Mouse (Mus musculus) limb, embryonic 13.5 days (tissue): ENCODE data around the gene Fcer1g. TPM values are rescaled to one million over a fixed set of nuclear protein-coding genes. Genes with fewer than 3 reads are reported as not detected.

Experiments used
- ATAC-seq: fragments of 200-750 bp; cut with Nextera tagmentation; 2 replicates; pipeline ENCODE4 v1.8.0; 2017; ENCODE audit warnings: low read depth, moderate number of reproducible peaks, moderate TSS enrichment; ENCODE audit not compliant: low FRiP score
- H3K27ac ChIP-seq: fragments of 300-500 bp; sonication (generic); 2 replicates; pipeline ENCODE4 v1.5.1; 2015; ENCODE audit warnings: inconsistent platforms, mild to moderate bottlenecking, moderate library complexity
- H3K27me3 ChIP-seq: fragments of 300-500 bp; sonication (generic); 2 replicates; pipeline ENCODE4 v1.6.1; 2015; ENCODE audit warnings: mild to moderate bottlenecking, inconsistent platforms
- H3K36me3 ChIP-seq: fragments of 300-500 bp; sonication (generic); 2 replicates; pipeline ENCODE4 v1.6.1; 2015; ENCODE audit warnings: inconsistent platforms, mild to moderate bottlenecking, moderate library complexity
- H3K4me1 ChIP-seq: fragments of 300-500 bp; sonication (generic); 2 replicates; pipeline ENCODE4 v1.6.1; 2015; ENCODE audit warnings: inconsistent platforms
- H3K4me2 ChIP-seq: fragments of 300-500 bp; sonication (generic); replicated peaks from 2 replicates; pipeline ENCODE4 v1.6.1; 2015; ENCODE audit warnings: inconsistent platforms, mild to moderate bottlenecking, moderate library complexity
- H3K4me3 ChIP-seq: fragments of 300-500 bp; sonication (generic); 2 replicates; pipeline ENCODE4 v1.5.1; 2015; ENCODE audit warnings: moderate library complexity, mild to moderate bottlenecking, inconsistent platforms
- H3K9ac ChIP-seq: fragments of 300-500 bp; sonication (generic); 2 replicates; pipeline ENCODE4 v1.6.1; 2015; ENCODE audit warnings: mild to moderate bottlenecking, inconsistent platforms
- H3K9me3 ChIP-seq: fragments of 300-500 bp; sonication (generic); 2 replicates; pipeline ENCODE4 v1.6.1; 2016; ENCODE audit warnings: inconsistent platforms
- WGBS: fragments of 180-500 bp; shearing (Covaris S2); methylation state at CpG from one replicate; pipeline ENCODE4 v1.1.7; 2015; 5-methylcytosine and 5-hydroxymethylcytosine counted together
- polyA plus RNA-seq: library from polyadenylated mRNA; unstranded; fragments of >200 nt; fragmentation: Nextera tagmentation; extraction: Ambion mirVana; gene quantifications from 2 replicates; pipeline ENCODE4 v1.2.1, GENCODE M21; 2015

The Fcer1g gene
- polyA plus RNA-seq, 1 experiment from 2014 or later = 39.1 TPM

GRCm38 (mm10) chr1:171187851-171188700 lies 46.1 kb downstream of the Fcer1g start:
- no peaks in the 10 kb centered on the region for H3K36me3 ChIP-seq
- H3K4me3 ChIP-seq = no peak overlapping the region
- no peak overlapping the region for H3K4me2 ChIP-seq
- no peak overlapping the region for H3K27ac ChIP-seq
- no peak overlapping the region for H3K9ac ChIP-seq
- WGBS = 67% methylated on average over 13 of the region's 13 CpGs
- peaks cover 20% of the 10 kb centered on the region for H3K4me1 ChIP-seq
- peaks cover 24% of the 10 kb centered on the region for H3K27me3 ChIP-seq
- H3K9me3 ChIP-seq = no peaks in the 10 kb centered on the region
- ATAC-seq = no peak

GRCm38 (mm10) chr1:171185655-171186054 lies 48.5 kb downstream of the Fcer1g start:
- Histone ChIP-seq H3K4me3 (no peak overlapping the region), H3K9me3 (no peaks in the 10 kb centered on the region), H3K36me3 (no peaks in the 10 kb centered on the region), H3K27me3 (peaks cover 1% of the 10 kb centered on the region; the same call in 1 of the 2 replicates), H3K9ac (no peak overlapping the region), H3K4me1 (peaks cover 15% of the 10 kb centered on the region), H3K4me2 (no peak overlapping the region), H3K27ac (no peak overlapping the region)
- ATAC-seq = no peak
- WGBS = 54% methylated on average over 8 of the region's 8 CpGs

- Histone ChIP-seq H3K4me3 (no peak overlapping the region), H3K4me2 (no peak overlapping the region), H3K27ac (no peak overlapping the region), H3K4me1 (peaks cover 10% of the 10 kb centered on the region), H3K27me3 (no peaks in the 10 kb centered on the region), H3K9ac (no peak overlapping the region), H3K9me3 (no peaks in the 10 kb centered on the region), H3K36me3 (no peaks in the 10 kb centered on the region)
- 84% methylated on average over 7 of the region's 7 CpGs for WGBS
- no peak for ATAC-seq
These were observed 49.9 kb downstream of the Fcer1g start for GRCm38 (mm10) chr1:171184314-171184713.

GRCm38 (mm10) chr1:171183620-171184019 lies 50.5 kb downstream of the Fcer1g start:
- Histone ChIP-seq H3K27ac (no peak overlapping the region), H3K4me3 (no peak overlapping the region), H3K4me2 (no peak overlapping the region), H3K9ac (no peak overlapping the region), H3K27me3 (no peaks in the 10 kb centered on the region), H3K36me3 (no peaks in the 10 kb centered on the region), H3K4me1 (0 out of 2 replicates have a peak, but pooled peaks cover 5% of the 10 kb centered on the region), H3K9me3 (no peaks in the 10 kb centered on the region)
- 62% methylated on average over 3 of the region's 3 CpGs for WGBS
- ATAC-seq = no peak

- Histone ChIP-seq H3K4me3 (no peak overlapping the region), H3K9me3 (no peaks in the 10 kb centered on the region), H3K4me1 (0 out of 2 replicates have a peak, but pooled peaks cover 5% of the 10 kb centered on the region), H3K27ac (no peak overlapping the region), H3K36me3 (no peaks in the 10 kb centered on the region), H3K9ac (no peak overlapping the region), H3K4me2 (no peak overlapping the region), H3K27me3 (no peaks in the 10 kb centered on the region)
- ATAC-seq = no peak
- 82% methylated on average over 3 of the region's 3 CpGs for WGBS
These were observed 51.1 kb downstream of the Fcer1g start for GRCm38 (mm10) chr1:171183025-171183424.

Other genes with a start within 250 kb of the Fcer1g start
- 0.34 and 0.64 TPM in 2 replicates for gene Fcgr4, start 215.4 kb downstream of the Fcer1g start, polyA plus RNA-seq
- gene Fcgr3, start 169.4 kb downstream of the Fcer1g start, polyA plus RNA-seq = 8.7 and 9.2 TPM in 2 replicates
- 0.86 and 1.5 TPM in 2 replicates for gene Cfap126, start 120.4 kb downstream of the Fcer1g start, polyA plus RNA-seq
- 224 and 236 TPM in 2 replicates for gene Sdhc, start 83.8 kb downstream of the Fcer1g start, polyA plus RNA-seq
- gene Mpz, start 83.7 kb downstream of the Fcer1g start, polyA plus RNA-seq = 5.0 and 6.8 TPM in 2 replicates
- gene Pcp4l1, start 38.1 kb downstream of the Fcer1g start, polyA plus RNA-seq = 2.8 and 3.3 TPM in 2 replicates
- 0.19 and 0.25 TPM in 2 replicates for gene Nr1i3, start 20.4 kb downstream of the Fcer1g start, polyA plus RNA-seq
- 32.3 and 34.4 TPM in 2 replicates for gene Tomm40l, start 11.9 kb downstream of the Fcer1g start, polyA plus RNA-seq
- 2.0 and 15.7 TPM in 2 replicates for gene Apoa2, start 9.3 kb downstream of the Fcer1g start, polyA plus RNA-seq
- gene Adamts4, start 16.1 kb upstream of the Fcer1g start, polyA plus RNA-seq = 12.7 and 14.3 TPM in 2 replicates
- gene Ndufs2, start 17.0 kb upstream of the Fcer1g start, polyA plus RNA-seq = 253 and 254 TPM in 2 replicates
- 86.2 and 94.0 TPM in 2 replicates for gene B4galt3, start 36.0 kb upstream of the Fcer1g start, polyA plus RNA-seq
- 69.7 and 77.4 TPM in 2 replicates for gene Ppox, start 46.8 kb upstream of the Fcer1g start, polyA plus RNA-seq
- 126 TPM in 2 replicates for gene Usp21, start 53.6 kb upstream of the Fcer1g start, polyA plus RNA-seq
- gene Ufc1, start 60.7 kb upstream of the Fcer1g start, polyA plus RNA-seq = 110 and 116 TPM in 2 replicates
- 61.1 and 66.2 TPM in 2 replicates for gene Dedd, start 94.8 kb upstream of the Fcer1g start, polyA plus RNA-seq
- gene Nit1, start 111.3 kb upstream of the Fcer1g start, polyA plus RNA-seq = 43.5 and 43.9 TPM in 2 replicates
- gene Pfdn2, start 111.3 kb upstream of the Fcer1g start, polyA plus RNA-seq = 120 and 128 TPM in 2 replicates
- gene Klhdc9, start 126.4 kb upstream of the Fcer1g start, polyA plus RNA-seq = 2.2 and 2.3 TPM in 2 replicates
- 11.7 and 13.7 TPM in 2 replicates for gene Nectin4, start 135.7 kb upstream of the Fcer1g start, polyA plus RNA-seq
- gene Arhgap30, start 154.6 kb upstream of the Fcer1g start, polyA plus RNA-seq = 1.4 and 1.5 TPM in 2 replicates
- gene Usf1, start 176.9 kb upstream of the Fcer1g start, polyA plus RNA-seq = 102 and 118 TPM in 2 replicates
- 7.3 and 9.0 TPM in 2 replicates for gene Tstd1, start 184.5 kb upstream of the Fcer1g start, polyA plus RNA-seq
- 40.4 and 40.6 TPM in 2 replicates for gene F11r, start 203.2 kb upstream of the Fcer1g start, polyA plus RNA-seq